Mouse (Mus musculus) megakaryocyte progenitor cell, adult 5-6 weeks (primary cell): Measurements from ENCODE around the gene Txnrd1. TPM values are rescaled to one million over a fixed set of nuclear protein-coding genes. Genes with fewer than 3 reads are reported as not detected.

Experiments
- ATAC-seq: replicated peaks from 2 replicates; pipeline ENCODE4 v1.8.0; 2016; ENCODE audit warnings: mild to moderate bottlenecking, moderate TSS enrichment, inconsistent platforms; ENCODE audit not compliant: poor library complexity
- total RNA-seq, 2 experiments: library from RNA; stranded (forward) in 1 of 2; stranded (reverse) in 1 of 2; fragments of 157-497, 149-512 nt in 1 of 2; fragments of 200-1000 nt in 1 of 2; gene quantifications; 2 replicates each; pipeline versions ENCODE4 v1.2.3 to v1.2.4; 2015 to 2017

Txnrd1 gene
- total RNA-seq (2015) (50.6 and 56.6 TPM in 2 replicates), total RNA-seq (2017) (96.0 and 102 TPM in 2 replicates)

DNA sequence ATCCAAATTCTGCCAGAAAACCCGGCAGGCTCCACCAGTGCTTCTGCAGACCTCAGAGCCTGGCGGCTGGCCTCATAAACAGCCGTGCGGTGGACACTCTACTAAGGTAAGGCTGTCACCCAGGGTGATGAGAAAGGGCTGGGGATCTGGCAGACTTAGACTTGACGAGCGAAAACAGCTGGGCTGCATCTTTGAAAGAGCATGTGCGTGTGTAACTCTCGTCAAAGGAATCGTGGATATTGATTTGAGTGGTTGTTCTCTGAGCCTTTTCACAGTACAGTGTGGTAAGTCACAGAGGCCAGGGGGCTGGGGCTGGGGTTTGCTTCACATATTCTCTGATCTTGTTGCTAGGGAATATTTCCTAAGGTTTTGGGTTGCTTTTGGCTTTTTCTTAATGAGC lies at the start of gene Txnrd1:
Gene Txnrd1, plus strand, starts transcription at position 26 of the 400 bp plus-strand sequence.
- ATAC-seq: no peak

DNA sequence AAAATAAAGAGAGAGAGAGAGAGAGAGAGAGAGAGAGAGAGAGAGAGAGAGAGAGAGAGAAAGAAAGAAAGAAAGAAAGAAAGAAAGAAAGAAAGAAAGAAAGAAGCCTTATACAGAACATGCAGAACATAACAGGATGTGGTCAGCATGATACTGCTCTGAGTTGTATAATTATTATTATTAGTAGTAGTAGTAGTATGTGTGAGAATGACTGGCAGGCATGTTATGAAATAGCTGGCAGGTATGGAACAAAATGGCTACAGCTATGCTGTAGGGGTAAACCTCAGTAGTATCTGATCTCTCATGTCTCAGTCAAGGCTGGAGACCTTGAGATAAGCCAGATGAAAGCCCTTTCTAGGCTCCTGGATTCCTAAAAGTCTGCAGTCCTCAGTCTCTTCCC lies 44.6 kb upstream of the Txnrd1 start:
- no peak for ATAC-seq

DNA sequence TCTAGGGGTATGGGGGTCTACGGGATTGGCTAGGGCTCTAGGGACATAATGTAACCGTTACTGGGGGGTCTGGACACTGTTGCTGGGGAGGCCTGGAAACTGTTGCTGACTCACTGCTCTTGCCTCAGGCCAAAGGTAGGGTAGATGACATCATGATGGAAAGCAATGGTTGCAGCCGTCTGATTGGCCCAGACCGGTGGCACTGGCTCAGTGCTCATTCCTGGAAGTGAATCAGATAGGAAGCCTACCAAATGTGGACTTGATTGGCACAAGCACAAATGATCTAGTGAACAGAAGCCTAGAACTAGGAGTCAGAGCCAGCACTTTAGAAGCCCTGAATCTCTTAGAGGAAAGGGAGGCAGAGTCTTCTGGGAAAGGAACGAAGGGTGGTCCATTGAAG lies 43.2 kb upstream of the Txnrd1 start:
- ATAC-seq: no peak

DNA sequence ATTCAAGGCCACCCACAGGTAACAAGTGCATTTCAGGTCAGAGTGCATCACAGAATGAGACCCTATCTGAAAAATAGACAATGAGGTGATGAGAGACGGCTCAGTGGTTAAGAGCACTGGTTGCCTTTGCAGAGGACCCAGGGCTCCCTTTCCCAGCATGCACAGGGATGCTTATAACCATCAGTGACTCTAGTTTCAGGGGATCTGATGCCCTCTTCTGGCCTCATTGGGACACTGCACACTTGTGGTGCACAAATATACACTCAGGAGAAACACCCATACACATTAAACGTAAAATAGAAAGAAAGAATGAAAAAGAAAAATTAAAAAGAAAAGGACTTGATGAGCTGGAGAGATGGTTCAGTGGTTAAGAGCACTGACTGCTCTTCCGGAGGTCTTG lies 42.0 kb upstream of the Txnrd1 start:
- no peak; the same call in 1 of the 2 replicates for ATAC-seq

DNA sequence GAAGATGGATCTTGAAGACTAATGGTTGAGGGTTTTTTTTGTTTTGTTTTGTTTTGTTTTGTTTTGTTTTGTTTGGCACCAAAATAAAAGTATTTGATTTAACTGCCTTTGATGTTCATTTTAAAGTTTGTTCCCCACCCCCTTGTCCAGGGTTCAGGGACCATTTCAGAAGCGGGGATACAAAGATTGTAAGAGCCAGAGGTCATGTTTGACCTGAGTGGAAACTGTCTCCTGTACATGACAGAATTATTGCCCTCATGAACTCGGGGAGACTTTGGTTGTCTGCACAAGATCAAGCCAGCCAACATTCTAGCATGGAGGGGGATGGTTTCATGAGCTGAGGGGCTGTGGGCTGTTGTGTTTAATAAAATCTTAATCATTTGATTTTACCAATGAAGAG lies 41.4 kb upstream of the Txnrd1 start:
- no peak for ATAC-seq

DNA sequence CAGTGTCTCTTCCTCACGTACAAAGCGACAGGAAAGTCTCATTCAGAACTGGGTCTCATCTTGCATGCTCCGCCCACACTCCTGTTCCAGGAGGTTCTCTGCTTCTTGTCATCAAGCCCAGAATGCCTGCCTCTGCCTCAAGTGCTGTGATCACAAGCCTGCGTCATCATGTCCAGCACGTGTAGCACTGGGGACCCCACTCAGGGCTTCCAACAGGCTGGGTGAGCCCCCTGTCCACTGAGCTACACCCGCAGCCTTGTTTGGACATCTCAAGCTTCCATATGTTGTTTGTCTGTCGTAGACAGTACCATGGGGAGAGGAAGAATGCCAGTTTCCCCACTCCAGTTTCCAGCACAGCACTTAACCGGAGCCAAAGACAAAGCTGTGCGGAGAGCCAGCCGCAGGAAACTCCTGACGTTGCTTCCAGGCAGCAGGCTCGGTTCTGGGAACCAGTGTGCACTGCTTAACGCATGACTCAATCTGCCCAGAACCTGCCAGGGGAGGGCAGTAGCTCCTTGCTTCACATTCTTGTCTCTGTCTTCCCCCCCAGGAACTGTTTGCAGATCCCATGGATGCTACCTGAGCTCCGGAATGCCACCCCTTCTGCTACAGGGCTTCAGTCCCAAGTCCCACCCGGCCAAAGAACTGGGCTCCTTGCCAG lies 38.5 kb upstream of the Txnrd1 start:
- peak; percentile 71 for ATAC-seq

DNA sequence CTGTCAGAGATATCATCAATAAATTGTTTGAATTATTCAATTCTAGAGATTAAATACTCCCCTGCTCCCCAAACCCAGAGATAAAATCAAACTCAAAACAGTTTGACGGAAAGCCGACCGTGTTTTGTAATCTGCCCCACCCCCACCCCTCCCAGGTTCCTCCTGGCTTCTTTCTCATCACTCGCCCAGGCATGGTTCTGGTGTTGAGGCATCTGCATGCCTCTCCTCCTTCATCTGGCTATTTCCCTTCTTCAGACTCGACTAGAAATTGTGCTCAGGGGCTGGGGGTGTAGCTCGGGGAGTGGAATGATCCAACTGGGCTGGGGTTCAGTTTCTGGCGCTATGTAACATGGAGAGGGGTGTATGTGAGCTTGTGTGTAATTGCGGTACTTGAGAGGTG lies 38.0 kb upstream of the Txnrd1 start:
- ATAC-seq: 0 out of 2 replicates have a peak, but pooled peaks have one; percentile 18

DNA sequence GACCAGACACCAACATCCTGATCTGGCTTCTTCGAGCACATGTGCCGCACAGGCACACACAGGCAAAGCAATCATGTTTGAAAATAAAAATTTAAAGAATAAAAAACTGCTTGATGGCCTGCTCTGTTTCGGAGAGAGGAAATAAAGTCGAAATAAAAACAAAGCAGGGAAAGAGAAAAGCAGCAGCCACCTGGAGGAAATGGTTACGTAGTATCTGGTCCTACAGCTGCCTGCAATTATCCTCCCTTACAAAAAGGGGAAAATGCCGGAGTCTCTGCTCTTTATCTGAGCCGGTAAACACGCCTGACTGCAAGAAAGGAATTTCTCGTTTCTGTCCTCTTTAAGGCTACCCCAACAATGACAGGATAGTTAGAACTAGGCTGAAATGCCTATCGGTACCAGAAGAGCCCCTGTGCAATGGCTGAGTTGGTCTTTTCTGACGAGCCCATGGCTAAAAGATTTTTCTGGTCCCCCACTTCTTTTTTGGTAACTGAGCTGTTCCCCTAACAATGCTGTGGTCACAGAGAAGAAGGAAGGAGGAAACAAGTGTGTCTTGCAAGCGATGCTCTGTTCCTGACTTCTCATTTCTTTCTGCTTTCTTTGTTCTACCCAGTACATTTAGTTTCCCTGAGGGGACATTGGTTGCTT lies 37.2 kb upstream of the Txnrd1 start:
- peak; percentile 65 for ATAC-seq

DNA sequence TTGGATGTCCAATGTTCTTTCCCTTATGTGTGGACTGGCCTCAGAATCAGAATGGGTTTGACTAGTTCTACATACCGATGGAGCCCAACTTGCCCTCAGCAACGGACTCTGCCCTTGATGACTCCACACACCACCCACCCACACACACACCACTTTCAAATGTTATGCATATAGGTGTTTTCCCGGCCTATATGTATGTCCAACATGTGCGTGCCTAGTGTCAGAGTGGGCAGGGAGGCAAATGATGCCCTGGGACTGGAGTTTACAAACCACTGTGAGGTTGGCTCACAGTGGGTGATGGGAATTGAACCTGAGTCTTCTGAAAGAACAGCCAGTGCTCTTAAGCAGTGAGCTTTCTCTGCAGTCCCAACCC lies 36.6 kb upstream of the Txnrd1 start:
- ATAC-seq: no peak

DNA sequence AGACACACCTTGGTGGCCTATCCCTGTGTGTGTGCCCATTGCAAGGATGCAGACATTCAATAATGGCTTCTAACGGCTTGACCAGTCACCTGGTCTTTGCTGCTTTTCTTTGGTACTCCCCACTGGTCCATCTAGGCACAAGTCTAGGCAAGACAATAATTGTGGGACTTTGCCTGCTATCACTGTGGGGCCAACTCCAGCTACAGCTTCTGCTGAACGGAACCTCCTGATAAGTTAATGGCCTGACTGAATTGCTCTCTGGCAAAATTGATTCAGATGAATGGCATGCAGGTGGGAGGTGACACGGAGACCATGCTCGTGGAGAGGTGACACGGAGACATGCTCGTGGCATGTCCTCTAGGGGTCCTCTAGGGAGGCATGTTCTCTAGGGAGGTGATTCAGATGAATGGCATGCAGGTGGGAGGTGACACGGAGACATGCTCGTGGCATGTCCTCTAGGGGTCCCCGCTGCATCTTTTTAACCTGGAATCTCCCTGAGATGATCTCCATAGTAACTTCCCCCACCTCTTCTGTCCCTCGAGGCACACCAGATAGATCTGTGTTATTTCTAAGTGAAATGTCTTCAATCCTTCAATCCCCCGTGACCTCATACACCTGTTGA lies 35.3 kb upstream of the Txnrd1 start:
- peak; percentile 38 for ATAC-seq

DNA sequence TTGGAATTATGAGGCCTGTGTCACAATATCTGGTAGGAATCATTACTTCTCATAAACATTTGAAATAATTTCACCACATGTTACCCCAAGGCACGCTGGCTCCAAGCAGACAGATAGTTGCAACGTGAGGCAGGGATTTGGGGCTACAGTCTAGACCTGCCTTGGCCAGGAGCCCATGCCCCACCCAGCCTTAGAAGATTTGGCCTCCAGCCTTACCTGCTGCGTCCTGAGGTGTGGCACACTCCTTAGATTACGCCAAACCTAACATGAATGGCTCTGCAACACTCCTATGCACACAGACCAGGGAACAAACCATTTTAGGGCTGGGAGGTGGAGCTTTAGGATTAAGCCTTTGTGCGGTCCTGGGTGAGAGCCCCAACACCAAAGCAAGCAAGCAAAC lies 33.7 kb upstream of the Txnrd1 start:
- ATAC-seq: no peak

DNA sequence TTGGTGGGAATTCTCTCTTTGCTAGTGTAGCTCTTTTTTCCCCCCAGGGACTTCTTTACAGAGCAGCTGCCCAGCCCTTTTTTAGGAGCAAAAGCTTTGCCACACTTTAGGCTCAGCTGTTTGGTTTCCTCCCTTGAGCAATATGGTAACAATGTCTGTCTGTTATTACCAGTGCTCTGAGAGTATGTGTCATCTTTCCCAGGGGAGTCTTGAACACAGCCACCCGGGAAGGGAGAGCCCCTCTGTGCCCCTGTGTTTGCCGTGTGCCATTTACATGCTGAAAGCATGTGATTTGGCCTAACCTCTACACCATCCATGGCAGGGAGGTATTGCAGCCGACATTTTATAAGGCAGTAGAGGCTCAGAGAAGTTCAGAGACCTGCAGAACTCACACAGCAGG lies 29.4 kb upstream of the Txnrd1 start:
- no peak for ATAC-seq

DNA sequence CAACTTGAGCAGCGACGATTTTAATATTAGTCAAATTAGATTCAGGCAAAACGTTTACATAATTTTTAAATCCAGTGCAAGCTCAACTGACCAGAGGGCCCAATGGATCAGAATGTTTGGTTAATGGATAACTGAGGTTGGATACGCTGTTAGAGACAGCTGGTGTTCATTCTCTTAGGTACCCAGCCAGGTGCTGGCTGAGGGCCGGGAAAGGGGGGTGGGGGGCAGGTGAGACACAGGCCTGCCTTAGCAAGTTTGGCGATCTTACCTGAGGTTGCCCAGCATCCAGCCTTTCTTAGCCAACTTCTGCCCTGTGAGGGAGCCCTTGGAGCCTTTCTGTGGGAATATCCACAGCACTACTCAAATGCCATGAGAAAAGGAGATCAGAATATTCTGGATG lies 28.6 kb upstream of the Txnrd1 start:
- ATAC-seq: no peak

DNA sequence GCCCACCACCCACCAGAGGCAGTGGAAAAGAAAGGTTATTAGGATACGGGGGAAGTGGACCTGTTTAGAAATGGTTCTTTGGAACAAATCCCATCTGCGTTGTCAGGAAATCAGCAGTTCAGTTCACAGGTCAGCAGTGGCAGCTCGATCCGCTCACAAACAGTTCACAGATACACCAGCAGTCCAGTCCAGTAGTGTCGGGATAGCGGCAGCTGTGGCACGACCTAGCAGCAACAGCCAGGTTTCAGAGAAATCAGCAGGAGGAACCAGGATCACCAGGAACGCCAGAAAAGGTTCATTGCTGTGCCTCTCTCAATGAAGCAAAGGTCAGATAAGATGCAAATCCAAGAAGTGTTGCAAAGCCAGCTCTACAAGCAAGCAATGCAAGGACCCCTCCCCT lies 27.3 kb upstream of the Txnrd1 start:
- no peak for ATAC-seq

DNA sequence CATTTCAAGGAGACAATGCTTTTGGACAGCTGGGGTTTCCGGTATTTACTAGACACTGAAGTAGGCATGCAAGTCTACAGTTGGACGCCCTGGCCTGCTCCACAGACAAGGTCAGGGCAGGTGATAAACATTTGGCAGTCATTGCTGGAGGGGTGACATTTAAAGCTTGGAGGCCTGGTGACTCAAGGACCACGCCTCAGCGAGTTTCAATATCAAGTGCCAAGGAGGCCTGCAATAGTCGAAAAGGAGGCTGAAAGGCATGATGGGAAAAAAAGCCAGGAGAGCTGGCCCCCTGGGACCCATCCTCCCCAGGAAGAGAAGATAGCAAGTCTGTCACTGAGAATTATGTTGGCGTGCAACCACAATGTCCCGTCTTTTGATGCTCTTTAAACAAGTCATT lies 26.5 kb upstream of the Txnrd1 start:
- ATAC-seq: no peak

DNA sequence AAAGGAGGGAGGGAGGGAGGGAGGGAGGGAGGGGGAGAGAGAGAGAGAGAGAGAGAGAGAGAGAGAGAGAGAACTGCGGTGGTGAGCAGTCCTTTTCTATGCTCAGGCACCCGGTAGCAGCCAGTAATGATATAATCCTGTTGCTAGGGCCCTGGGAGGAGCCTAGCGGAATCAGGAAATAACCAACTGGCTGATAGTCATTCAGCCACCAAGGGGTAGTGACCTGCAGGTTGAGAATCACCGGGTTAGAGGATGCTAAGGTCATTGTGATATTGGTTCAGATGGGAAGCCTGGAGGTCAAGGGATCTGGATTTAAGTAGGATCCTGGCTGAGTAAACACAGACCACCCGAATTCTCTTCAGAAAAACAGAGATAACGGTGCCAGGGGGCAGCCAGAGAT lies 25.6 kb upstream of the Txnrd1 start:
- peak; percentile 76 for ATAC-seq

DNA sequence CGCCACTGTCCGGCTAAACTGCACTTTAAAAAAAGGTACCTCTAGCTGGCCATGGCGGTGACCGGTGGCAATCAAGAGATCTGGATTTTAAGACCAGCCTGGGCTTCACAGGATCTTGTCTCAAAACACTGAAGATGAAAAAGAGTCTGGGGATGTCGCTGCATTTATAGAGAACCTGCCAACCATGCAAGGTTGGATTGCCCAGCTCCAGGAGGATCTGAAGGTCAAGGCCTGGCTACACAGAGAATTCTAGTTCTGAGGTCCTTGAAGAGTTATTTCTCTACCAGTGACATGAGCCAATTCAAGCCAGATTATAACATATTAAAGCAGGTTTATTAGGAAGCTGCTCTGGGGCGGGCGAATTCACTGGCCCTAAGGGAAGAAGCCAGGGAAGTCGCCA lies 24.9 kb upstream of the Txnrd1 start:
- ATAC-seq: no peak

DNA sequence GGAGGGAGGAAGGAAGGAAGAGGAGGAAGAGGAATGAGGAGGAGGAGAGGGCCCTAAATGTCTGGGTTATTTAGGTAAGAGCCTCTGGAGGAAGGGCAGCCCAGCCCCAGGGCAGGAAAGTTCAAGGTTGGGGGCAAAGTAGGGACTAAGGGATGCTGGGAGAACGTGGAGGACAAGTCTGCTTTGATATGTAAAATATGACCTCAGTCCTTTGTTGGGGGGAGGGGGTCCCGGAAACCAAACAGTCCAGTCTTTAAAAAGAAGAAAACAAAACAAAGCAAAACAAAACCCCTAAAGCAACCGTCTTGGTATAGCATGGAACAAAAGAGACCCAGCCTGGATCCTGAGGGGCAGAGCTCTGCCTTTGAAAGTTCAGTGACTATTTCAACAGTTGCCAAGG lies 24.4 kb upstream of the Txnrd1 start:
- ATAC-seq: no peak

DNA sequence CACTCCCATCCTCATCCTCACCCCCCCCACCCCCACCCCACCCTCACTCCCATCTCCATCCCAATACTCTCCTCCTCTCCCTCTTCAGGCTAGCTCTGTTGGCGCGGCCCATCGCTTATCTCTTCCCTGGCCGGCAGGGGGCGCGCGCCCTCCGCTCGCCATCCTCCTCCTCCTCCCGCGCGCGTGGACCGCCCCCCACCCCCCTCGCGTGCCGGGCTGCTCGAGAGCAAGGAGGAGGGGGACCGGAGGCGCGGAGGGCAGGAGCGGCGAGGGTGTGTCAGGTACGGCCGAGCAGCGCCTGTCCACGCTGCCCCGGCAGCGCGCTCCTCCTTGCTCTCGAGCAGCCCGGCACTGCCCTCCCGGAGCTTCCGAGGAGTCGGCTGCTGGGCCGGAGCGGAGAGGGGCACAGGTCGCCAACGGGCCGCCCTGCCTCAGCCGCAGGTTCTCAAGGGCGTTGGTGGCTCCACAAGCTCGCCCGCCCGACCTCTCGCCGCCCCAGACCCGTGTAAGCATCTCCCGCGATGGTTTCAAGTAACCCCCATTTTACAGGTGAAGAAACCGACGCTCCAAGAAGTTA lies 21.8 kb upstream of the Txnrd1 start:
- peak; percentile 78 for ATAC-seq

DNA sequence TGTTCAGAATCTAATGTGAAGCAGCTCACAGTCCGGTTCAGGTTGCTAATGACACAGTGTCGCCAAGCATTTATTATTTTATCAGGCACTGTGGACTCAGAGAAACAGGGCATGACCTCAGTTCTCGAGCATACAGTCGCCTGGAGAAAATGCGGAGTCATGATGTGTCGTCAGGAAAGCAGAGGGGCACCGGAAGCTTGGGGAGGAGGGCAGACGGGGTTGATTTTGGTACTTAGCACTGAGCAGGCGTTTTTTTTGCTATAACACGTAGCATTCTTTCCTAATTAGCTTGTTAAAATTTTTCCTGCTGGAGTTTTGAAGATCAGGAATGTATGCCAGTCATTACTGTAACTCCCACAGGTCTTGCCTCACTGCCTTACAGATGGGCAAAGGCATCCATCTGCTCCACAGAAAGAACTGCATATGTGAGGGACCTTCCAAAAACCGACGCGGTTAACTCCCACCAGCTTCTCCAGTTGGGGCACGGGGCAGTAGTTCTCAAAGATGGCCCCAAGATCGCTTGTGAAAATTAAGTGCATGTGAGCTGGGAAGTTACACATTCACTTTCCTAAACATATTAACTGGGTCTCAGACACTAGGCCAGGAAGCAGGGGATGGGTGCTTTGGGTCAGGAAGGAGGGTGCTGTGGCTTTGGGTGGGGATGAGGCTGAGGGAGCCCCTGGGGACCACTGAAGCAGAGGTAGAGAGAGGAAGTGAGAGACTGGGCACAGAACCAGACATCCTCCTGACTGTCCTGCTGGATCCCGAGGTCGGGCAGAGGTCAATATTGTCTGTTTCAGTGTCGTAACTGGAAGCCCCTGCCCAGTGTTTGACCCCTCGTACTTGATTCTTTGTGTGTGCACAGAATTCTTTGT lies 19.4 kb upstream of the Txnrd1 start:
- peak; percentile 89 for ATAC-seq

DNA sequence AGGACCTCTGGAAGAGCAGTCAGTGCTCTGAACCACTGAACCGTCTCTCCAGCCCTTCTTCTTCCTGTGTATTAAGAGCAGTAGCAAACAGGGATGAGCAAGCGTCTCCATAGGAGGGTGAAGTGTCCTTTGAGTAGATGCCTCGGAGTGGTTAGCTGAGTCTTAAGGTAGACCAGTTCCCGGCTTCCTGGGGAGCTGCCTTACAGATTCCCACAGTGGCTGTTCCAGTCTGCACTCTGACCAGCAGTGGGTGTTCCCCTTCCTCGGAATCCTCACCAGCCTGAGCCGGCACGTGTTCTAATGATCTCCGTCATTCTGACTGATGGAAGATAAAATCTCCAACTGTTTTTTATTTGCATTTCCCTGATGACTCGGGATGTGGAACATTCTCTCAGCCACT lies 17.3 kb upstream of the Txnrd1 start:
- no peak for ATAC-seq
